Mouse (Mus musculus): ENCODE results near the gene Maml3. TPM values are rescaled to one million over a fixed set of nuclear protein-coding genes. Genes with fewer than 3 reads are reported as not detected.

The Maml3 gene
- total RNA-seq, 1 experiment: 1.2 TPM

DNA sequence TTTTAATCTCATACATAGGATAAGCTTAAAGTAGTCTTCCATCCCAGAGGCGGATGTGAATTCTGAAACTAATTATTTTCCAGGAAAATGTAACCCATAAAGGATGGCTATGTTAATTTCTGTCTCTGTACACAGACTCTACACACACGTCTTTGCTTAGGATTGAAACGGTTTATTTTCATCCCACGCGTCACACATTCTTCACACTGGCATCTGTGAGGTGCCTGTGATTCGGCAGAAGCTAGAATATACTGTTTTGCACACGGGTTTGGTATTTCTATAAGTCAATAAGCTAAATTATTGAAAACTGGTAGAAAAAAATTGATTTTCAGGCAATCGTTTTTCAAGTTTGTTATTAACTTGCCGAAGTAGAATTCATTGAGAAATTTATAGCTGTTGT lies 4.0 kb downstream of the Maml3 start:
- H3K4me3 ChIP-seq (ENCODE audit: insufficient read depth in 1 of 2, low read depth in 1 of 2, low read length in 2 of 2, poor library complexity in 1 of 2, severe bottlenecking in 1 of 2): no peak overlapping the region
- H3K9ac ChIP-seq (ENCODE audit: insufficient read depth, low read depth, low read length, poor library complexity, severe bottlenecking): no peak overlapping the region
- H3K27ac ChIP-seq (ENCODE audit: insufficient read depth, low read depth, low read length, poor library complexity, severe bottlenecking): no peak overlapping the region
- no peaks in the 10 kb centered on the region for H3K36me3 ChIP-seq (ENCODE audit: control insufficient read depth, insufficient read depth, low read length, poor library complexity, severe bottlenecking)
- TF ChIP-seq ZC3H11A (IDR thresholded peaks at IDR 0.05; ENCODE audit: borderline replicate concordance, low read depth, low read length) (no peak), CHD2 (IDR thresholded peaks at IDR 0.05; ENCODE audit: low read depth, low read length) (no peak), HCFC1 (IDR thresholded peaks at IDR 0.05; ENCODE audit: borderline replicate concordance, insufficient read depth, low read length) (no peak), MAFK (IDR thresholded peaks at IDR 0.05; ENCODE audit: insufficient read depth, low read depth, low read length) (no peak), ZNF384 (IDR thresholded peaks at IDR 0.05; ENCODE audit: low read depth, low read length) (no peak)
- no peaks in the 10 kb centered on the region for H3K9me3 ChIP-seq (ENCODE audit: control insufficient read depth, insufficient read depth, low read depth, low read length)
- H3K4me1 ChIP-seq (ENCODE audit: control insufficient read depth in 2 of 2, insufficient read depth in 2 of 2, low read length in 2 of 2, poor library complexity in 1 of 2): no peaks in the 10 kb centered on the region
- no peak for DNase-seq (ENCODE audit: low read depth, low spot score)
- in situ Hi-C loops (cut with MboI; ENCODE audit: low sequenced_read_pairs in 2 of 2, unreplicated experiment in 2 of 2): no loop called here

GRCm38 (mm10) chr3:52100306-52100705 lies 4.6 kb downstream of the Maml3 start:
- Histone ChIP-seq H3K36me3 (ENCODE audit: control insufficient read depth, insufficient read depth, low read length, poor library complexity, severe bottlenecking) (no peaks in the 10 kb centered on the region), H3K27ac (ENCODE audit: insufficient read depth, low read depth, low read length, poor library complexity, severe bottlenecking) (no peak overlapping the region), H3K9me3 (ENCODE audit: control insufficient read depth, insufficient read depth, low read depth, low read length) (no peaks in the 10 kb centered on the region), H3K4me1 (ENCODE audit: control insufficient read depth in 2 of 2, insufficient read depth in 2 of 2, low read length in 2 of 2, poor library complexity in 1 of 2) (no peaks in the 10 kb centered on the region), H3K4me3 (ENCODE audit: insufficient read depth in 1 of 2, low read depth in 1 of 2, low read length in 2 of 2, poor library complexity in 1 of 2, severe bottlenecking in 1 of 2) (no peak overlapping the region), H3K9ac (ENCODE audit: insufficient read depth, low read depth, low read length, poor library complexity, severe bottlenecking) (no peak overlapping the region)
- DNase-seq (ENCODE audit: low read depth, low spot score): no peak
- in situ Hi-C loops (cut with MboI; ENCODE audit: low sequenced_read_pairs in 2 of 2, unreplicated experiment in 2 of 2): no loop called here
- no peak for TF ChIP-seq ZC3H11A (IDR thresholded peaks at IDR 0.05; ENCODE audit: borderline replicate concordance, low read depth, low read length)

DNA sequence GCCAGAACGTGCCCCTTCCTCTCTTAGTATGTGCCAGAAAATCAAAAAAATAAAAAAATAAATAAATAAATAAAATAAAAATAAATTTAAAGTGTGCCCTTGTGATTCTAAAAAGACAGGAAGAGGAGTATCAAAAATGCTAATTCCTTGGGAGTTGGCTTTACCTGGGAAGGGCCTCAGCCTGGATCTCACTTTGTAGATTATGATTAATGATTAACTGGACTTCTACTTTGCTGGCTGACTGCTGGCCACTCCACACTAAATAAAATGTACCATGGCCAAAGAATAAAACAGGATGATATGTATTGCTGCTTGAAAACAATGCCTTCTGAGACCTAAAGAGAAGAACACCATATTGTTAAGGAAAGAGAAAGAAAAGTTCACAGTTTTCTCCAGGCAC lies 5.6 kb downstream of the Maml3 start:
- no peaks in the 10 kb centered on the region for H3K9me3 ChIP-seq (ENCODE audit: control insufficient read depth, insufficient read depth, low read depth, low read length)
- no peak for DNase-seq (ENCODE audit: low read depth, low spot score)
- H3K4me3 ChIP-seq (ENCODE audit: insufficient read depth in 1 of 2, low read depth in 1 of 2, low read length in 2 of 2, poor library complexity in 1 of 2, severe bottlenecking in 1 of 2): no peak overlapping the region
- H3K27ac ChIP-seq (ENCODE audit: insufficient read depth, low read depth, low read length, poor library complexity, severe bottlenecking): no peak overlapping the region
- in situ Hi-C loops (cut with MboI; ENCODE audit: low sequenced_read_pairs in 2 of 2, unreplicated experiment in 2 of 2): no loop called here
- no peaks in the 10 kb centered on the region for H3K36me3 ChIP-seq (ENCODE audit: control insufficient read depth, insufficient read depth, low read length, poor library complexity, severe bottlenecking)
- TF ChIP-seq ZNF384 (IDR thresholded peaks at IDR 0.05; ENCODE audit: low read depth, low read length) (no peak), HCFC1 (IDR thresholded peaks at IDR 0.05; ENCODE audit: borderline replicate concordance, insufficient read depth, low read length) (no peak), CHD2 (IDR thresholded peaks at IDR 0.05; ENCODE audit: low read depth, low read length) (no peak), ZC3H11A (IDR thresholded peaks at IDR 0.05; ENCODE audit: borderline replicate concordance, low read depth, low read length) (no peak), MAFK (IDR thresholded peaks at IDR 0.05; ENCODE audit: insufficient read depth, low read depth, low read length) (no peak)
- no peaks in the 10 kb centered on the region for H3K4me1 ChIP-seq (ENCODE audit: control insufficient read depth in 2 of 2, insufficient read depth in 2 of 2, low read length in 2 of 2, poor library complexity in 1 of 2)
- H3K9ac ChIP-seq (ENCODE audit: insufficient read depth, low read depth, low read length, poor library complexity, severe bottlenecking): no peak overlapping the region

DNA sequence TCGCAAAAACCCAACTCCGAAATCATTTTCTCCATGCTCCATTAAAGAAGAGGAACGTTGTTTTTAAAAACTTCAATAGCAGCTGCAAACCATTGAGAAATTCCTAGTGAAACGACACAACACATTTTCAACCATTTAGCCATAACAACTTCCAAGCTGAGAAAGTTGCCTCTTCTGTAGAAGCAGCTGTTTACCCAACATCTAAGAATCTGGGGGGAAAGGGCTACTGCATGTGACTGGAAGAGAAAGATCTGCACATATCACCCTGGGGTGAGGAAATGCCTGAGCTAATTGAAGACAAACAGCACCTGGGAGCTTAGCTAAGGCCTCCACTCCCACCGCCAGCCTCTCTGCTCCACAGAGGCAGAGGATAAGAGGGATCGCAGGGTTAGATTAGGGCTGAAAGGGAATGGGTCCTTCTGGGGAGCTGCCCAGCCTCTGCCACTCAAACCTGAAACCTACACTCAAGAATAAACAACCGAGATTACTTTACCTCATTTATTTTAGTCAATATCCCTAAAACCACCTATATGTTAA lies 13.5 kb downstream of the Maml3 start:
- TF ChIP-seq CHD2 (IDR thresholded peaks at IDR 0.05; ENCODE audit: low read depth, low read length) (no peak), ZNF384 (IDR thresholded peaks at IDR 0.05; ENCODE audit: low read depth, low read length) (no peak), HCFC1 (IDR thresholded peaks at IDR 0.05; ENCODE audit: borderline replicate concordance, insufficient read depth, low read length) (no peak)
- Histone ChIP-seq H3K4me1 (ENCODE audit: control insufficient read depth in 2 of 2, insufficient read depth in 2 of 2, low read length in 2 of 2, poor library complexity in 1 of 2) (no peaks in the 10 kb centered on the region), H3K9me3 (ENCODE audit: control insufficient read depth, insufficient read depth, low read depth, low read length) (no peaks in the 10 kb centered on the region), H3K4me3 (ENCODE audit: insufficient read depth in 1 of 2, low read depth in 1 of 2, low read length in 2 of 2, poor library complexity in 1 of 2, severe bottlenecking in 1 of 2) (no peak overlapping the region), H3K27ac (ENCODE audit: insufficient read depth, low read depth, low read length, poor library complexity, severe bottlenecking) (no peak overlapping the region), H3K9ac (ENCODE audit: insufficient read depth, low read depth, low read length, poor library complexity, severe bottlenecking) (no peak overlapping the region), H3K36me3 (ENCODE audit: control insufficient read depth, insufficient read depth, low read length, poor library complexity, severe bottlenecking) (no peaks in the 10 kb centered on the region)
- in situ Hi-C loops (cut with MboI; ENCODE audit: low sequenced_read_pairs in 2 of 2, unreplicated experiment in 2 of 2): no loop called here
- no peak for DNase-seq (ENCODE audit: low read depth, low spot score)

GRCm38 (mm10) chr3:52090230-52090873 lies 14.5 kb downstream of the Maml3 start:
- H3K9me3 ChIP-seq (ENCODE audit: control insufficient read depth, insufficient read depth, low read depth, low read length): no peaks in the 10 kb centered on the region
- in situ Hi-C loops (cut with MboI; ENCODE audit: low sequenced_read_pairs in 2 of 2, unreplicated experiment in 2 of 2): no loop called here
- no peak for DNase-seq (ENCODE audit: low read depth, low spot score)
- no peaks in the 10 kb centered on the region for H3K36me3 ChIP-seq (ENCODE audit: control insufficient read depth, insufficient read depth, low read length, poor library complexity, severe bottlenecking)
- H3K4me3 ChIP-seq (ENCODE audit: insufficient read depth in 1 of 2, low read depth in 1 of 2, low read length in 2 of 2, poor library complexity in 1 of 2, severe bottlenecking in 1 of 2): no peak overlapping the region
- H3K4me1 ChIP-seq (ENCODE audit: control insufficient read depth in 2 of 2, insufficient read depth in 2 of 2, low read length in 2 of 2, poor library complexity in 1 of 2): no peaks in the 10 kb centered on the region
- no peak overlapping the region for H3K27ac ChIP-seq (ENCODE audit: insufficient read depth, low read depth, low read length, poor library complexity, severe bottlenecking)
- no peak for TF ChIP-seq CHD2 (IDR thresholded peaks at IDR 0.05; ENCODE audit: low read depth, low read length)
- no peak for TF ChIP-seq MAFK (IDR thresholded peaks at IDR 0.05; ENCODE audit: insufficient read depth, low read depth, low read length)
- no peak for TF ChIP-seq ZNF384 (IDR thresholded peaks at IDR 0.05; ENCODE audit: low read depth, low read length)
- no peak for TF ChIP-seq HCFC1 (IDR thresholded peaks at IDR 0.05; ENCODE audit: borderline replicate concordance, insufficient read depth, low read length)
- no peak for TF ChIP-seq ZC3H11A (IDR thresholded peaks at IDR 0.05; ENCODE audit: borderline replicate concordance, low read depth, low read length)
- no peak overlapping the region for H3K9ac ChIP-seq (ENCODE audit: insufficient read depth, low read depth, low read length, poor library complexity, severe bottlenecking)

Data from ES-E14 (cell line).